Mouse (Mus musculus) heart, adult 8-10 months (tissue): Measurements from ENCODE around the gene Pmch. TPM values are rescaled to one million over a fixed set of nuclear protein-coding genes. Genes with fewer than 3 reads are reported as not detected.

ENCODE experiments used
- DNase-seq: peaks from one replicate; pipeline ENCODE4 v3.0.0; 2022; ENCODE audit warnings: low spot score
- total RNA-seq, 4 experiments: library from RNA; stranded (reverse); gene quantifications; 2 replicates each; pipeline ENCODE4 v1.2.4; 2022

Gene Pmch
- not detected for total RNA-seq

DNA sequence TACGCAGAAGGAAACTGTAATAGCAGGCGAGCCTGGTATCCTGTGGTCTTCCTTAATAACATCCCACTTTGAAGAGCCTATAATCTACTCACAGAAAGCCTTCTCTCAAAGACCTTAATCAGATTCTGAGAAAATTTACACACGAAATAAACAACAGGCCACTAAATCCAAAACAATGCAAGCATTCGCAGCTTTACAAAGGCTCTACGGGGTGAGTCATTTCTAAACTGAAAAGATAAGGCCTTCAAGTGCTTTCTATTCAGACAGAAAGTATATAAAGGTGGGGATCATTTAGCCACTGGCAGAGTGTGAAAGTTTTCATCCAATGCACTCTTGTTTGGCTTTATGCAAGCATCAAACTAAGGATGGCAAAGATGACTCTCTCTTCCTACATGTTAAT lies at the start of gene Pmch:
Gene Pmch, plus strand, starts transcription at position 301 of the 400 bp plus-strand sequence.
- no peak for DNase-seq

DNA sequence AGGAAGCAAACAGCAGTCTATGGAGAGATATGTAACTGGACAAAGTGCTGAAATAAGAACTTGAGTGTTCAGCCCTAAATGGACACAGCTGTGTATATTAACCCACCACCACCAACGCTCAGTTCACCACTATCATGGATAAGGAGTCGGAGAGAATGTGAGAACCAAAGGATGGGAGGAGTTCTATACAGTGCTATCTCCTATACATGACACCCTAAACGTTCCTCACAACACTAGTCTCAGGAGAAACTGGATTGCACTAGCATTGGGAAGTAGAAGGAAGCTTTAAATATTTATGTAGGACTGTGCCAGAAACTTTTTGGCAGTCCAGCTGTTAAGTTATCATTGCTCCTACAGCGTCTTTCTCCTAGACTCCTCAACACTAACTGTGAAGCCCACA lies 46.6 kb upstream of the Pmch start:
- no peak for DNase-seq

DNA sequence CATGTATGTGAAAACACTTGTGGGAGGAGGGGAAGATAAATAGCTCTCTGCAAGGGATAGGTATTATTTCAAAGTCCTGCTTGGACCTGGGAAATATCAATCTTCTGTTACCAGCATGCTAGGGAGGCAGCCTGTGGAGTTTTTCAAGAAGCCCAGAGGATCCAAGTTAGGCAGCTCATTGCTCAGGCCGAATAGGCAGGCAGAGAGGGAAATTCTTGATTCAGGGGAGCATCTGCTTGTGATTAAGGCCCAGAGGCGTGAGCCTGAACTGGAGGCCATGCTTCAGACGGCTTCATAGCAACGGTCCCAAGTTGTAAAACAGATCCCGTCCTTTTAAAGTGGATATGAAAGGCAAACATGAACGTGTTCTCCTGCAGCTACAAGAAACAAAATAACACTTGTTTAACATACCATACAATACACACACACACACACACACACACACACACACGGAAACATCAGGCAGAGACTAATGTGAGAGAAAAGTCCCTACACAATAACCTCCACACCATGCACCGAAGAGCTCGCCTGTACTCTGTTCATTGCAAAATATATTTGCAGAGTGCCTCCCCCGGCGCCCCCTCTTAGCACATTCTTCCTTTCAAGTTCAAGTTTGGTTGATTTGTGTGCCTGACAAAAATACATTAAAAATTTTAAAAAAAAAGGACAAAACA lies 44.6 kb upstream of the Pmch start:
- DNase-seq: no peak

DNA sequence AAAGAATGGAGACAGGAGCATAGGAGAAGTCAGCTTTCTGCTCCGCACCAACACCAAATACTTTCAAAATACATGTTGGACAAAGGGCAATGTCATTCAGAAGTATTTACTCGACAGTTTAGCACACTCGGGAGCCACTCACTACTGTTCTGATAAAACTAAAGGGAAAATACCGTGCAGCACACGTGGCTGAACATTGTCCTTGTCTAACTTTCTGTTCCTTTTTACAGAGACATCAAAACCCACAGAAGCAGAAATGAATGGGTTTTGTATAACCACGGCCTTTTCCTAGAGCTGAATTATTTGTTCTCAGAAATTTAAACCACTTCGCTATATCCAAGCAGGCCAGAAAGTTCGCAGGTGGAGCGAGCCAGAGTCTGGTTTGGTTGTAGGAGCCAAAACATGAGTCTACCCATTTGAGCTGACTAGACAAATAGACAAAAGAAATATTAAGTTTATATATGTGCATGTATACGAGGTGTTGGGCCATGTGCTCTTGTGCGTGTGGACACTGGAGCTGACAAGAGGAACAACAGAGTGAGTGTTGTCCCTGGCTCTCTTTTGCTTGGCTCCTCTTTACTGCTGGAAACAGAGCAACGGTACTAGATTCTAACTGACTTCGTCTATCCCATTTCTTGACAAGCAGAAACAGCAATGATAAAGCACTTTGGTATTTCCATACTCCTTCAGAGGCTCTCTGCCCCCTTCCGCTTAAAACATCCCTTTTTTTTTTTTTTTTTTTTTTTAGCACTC lies 36.5 kb upstream of the Pmch start:
- DNase-seq: no peak

DNA sequence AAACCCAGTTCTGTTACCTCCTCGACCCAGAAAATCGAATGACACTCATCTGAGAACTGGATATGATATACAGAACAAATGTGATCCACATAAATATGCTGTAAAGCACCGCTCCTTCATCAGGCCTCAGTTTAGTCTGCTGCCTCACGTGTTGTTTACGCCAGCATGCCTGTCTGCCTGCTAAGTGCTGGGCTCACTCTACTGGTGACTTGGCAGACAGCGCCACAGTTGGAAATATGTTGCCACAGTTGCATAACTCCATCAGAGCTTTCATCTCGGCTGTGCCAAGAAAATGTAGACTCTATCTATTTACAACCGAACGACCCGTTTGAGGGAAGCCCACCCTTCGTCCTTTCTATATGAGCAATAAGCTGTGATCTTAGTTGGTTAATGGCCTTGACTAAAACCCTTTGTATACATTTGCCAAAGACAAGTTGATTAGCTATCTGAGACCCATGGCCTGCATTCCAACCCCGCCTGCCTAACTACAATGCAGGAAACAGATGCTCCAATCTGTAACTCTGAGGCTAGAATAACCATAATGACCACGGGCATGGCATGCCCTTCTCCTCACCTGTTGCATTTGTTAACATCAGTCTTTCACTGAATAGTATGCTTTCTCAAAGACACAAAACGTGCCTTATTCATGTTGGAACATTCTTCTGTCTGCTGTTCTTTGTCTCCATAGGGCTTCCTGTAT lies 33.8 kb upstream of the Pmch start:
- DNase-seq: peak; percentile 4

DNA sequence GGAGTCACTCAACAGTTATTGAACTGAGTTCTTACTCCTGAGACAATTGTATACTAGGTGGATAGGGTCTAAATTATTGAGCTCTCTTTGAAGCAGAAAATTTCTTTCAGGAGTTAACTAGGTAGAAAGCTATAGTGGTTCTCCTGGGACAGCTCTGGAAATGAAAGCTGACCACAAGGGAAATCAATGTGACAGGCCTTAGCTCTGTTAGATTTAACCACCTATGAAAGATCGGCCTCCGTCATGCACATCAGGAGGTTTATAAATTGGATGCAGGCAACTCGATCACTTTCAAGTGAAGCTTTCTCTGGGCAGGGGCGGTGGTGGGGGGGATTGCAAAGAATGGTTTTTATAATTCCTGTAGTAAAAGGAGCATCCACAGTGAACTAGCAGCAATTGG lies 27.4 kb upstream of the Pmch start:
- DNase-seq: no peak

DNA sequence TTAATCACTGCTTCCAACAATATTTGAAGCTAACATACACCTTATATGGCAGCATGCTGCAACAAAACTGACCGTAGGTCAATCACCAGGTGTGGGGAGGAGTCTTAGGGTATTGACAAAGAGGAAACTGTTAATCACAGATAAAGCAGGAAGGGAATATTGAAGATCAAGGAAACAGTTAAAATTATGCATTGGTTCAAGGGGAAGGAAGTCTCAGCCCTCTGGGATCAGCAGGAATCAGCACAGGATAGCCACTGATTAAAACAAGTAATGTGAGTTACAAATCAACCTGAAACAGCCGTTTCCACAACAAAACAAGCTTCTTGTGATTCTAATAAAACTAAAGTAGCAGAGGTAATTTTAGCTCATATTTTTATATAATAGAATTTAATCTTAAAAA lies 26.0 kb upstream of the Pmch start:
- DNase-seq: peak; percentile 13

DNA sequence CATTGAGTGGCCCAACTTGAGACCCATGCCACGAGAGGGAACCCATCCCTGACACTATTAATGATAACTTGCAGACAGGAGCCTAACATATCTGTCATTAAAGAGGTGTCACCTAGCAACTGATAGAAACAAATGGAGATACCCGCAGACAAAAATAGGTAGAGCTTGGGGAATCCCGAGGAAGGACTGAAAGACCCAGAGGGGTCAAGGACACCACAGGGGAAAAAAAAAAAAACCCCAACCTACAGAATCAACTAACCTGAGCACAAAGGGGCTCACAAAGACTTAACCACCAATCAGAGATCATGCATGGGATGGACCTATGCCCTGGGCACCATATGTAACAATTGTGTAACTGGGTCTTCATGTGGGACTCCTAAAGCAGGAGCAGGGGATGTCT lies 23.5 kb upstream of the Pmch start:
- no peak for DNase-seq

DNA sequence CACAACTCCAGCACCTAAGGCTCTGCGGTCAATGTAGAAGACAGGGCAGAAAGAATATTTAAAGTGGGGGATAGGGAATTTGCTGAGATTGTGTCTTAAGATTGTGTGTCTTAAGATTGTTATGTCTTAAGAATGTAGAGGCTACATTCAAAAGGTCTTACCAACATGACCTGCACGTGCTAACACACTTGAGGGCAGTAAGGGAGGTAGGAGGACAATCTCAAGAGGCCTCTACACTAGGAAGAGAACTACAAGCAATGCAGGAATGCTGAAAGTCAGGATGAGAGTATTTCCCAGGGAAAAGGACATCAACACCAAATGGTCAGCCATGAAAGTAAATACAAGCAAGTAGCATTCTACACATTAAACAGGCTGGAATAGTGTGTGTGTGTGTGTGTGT lies 15.3 kb downstream of the Pmch start:
- DNase-seq: no peak

DNA sequence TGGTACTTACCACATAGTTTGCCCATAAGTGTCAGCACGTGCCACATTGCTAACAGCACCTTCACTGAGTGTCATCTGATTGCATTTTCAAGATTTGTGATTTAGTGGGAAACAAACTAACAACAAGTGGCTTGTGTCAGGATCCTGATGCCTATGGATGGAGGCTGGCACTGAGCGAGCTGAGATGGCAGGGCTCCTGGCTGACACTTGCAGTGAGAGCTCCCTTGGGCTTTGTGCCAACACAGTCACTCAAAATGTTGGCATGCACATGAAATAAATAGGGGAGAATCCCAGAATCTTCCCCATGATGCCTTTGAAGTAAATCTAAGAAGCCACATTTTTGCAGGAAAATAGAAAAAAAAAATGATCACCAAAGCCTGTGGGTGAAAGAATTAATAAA lies 22.4 kb downstream of the Pmch start:
- DNase-seq: no peak

DNA sequence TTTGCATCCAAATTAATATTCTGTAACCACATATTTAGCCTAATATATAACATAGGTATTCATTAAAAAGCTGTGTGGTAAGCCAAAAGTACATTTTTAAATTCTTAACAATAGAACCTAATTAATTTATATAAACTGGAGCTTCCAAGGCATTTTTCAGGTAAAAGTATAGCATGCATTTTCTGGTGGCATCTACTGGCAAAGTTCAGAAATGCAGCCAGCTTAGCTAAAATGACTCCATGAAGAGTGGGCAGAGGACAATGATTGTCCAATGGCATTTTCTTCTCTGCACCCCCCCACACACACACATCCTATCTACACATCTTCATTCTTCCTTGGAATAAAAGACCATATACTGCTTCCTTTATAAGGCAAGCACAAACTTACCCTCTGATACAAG lies 28.8 kb downstream of the Pmch start:
- no peak for DNase-seq

DNA sequence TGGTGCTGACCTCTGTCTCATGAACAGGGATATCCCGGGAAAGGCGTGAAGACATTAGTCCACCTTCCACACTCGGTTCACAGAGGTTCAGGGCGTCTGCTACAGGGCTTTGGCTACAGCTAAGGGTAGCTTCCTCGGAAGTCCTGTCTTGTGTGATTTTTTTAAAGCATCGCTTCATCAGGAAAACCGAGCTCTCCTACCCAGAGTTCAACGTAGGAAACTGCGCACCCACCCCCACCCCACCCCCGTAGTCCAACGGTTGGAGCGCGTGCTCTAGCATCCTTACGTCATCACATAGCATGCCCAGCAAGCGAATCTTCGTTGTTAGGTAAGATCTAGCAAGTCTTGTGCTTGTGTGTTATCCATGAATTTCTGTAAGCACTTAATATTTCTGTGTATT lies 44.8 kb downstream of the Pmch start:
- no peak for DNase-seq

Other genes starting within 250 kb of the Pmch start
- 1 to 10 TPM; 7.6 to 9.7 (median 8.2) TPM for gene Igf1, start 232.8 kb upstream of the Pmch start, total RNA-seq
- under 1 TPM in 3 of 4 experiments, not detected in 1; 0.09 to 0.16 (median 0.14) TPM for gene Parpbp, start 55.9 kb downstream of the Pmch start, total RNA-seq
- 10 to 100 TPM in 1 of 4 experiments, 1 to 10 TPM in 3; 6.2 to 10.8 (median 7.0) TPM for gene Nup37, start 55.9 kb downstream of the Pmch start, total RNA-seq
- 10 to 100 TPM; 31.7 to 39.8 (median 32.9) TPM for gene Washc3, start 110.0 kb downstream of the Pmch start, total RNA-seq